Mouse (Mus musculus): Measurements from ENCODE around the gene Klf2.

Klf2 gene

DNA sequence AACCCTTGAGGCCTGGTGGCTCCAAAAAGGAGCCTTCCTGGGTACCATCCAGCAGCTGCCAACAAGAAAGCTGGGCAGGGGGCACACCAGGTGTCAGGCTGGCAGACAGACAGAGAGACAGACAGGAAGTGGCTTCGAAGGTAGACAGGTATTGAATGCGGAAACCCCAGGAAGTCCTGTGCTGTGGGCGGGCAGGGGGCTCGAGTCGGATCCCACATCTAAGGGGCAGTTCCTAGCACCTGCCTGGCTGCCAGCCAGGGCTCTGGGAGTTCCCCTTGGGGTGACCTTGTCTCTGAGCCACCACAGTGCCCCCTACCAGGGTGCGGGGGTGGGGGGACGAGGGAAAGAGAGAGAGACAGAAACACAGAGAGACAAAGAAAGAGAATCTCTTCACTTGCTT is 39.7 kb upstream of the Klf2 start:
- Histone ChIP-seq H3K4me1 (replicated peaks; ENCODE audit: low read depth, low read length) (peaks cover 35% of the 10 kb centered on the region), H3K36me3 (ENCODE audit: insufficient read depth, low read length) (no peaks in the 10 kb centered on the region), H3K9me3 (ENCODE audit: low read length) (no peaks in the 10 kb centered on the region), H3K4me3 (replicated peaks; ENCODE audit: low read length) (peak overlapping the region; percentile 49), H3K27me3 (ENCODE audit: insufficient read depth, low read length) (no peaks in the 10 kb centered on the region)
- TF ChIP-seq POU5F1 (IDR thresholded peaks at IDR 0.05; ENCODE audit: borderline replicate concordance, low read length) (no peak), NANOG (IDR thresholded peaks at IDR 0.05; ENCODE audit: borderline replicate concordance, low read length) (no peak), CTCF (conservative IDR thresholded peaks at IDR 0.05; ENCODE audit: low read length) (no peak)

DNA sequence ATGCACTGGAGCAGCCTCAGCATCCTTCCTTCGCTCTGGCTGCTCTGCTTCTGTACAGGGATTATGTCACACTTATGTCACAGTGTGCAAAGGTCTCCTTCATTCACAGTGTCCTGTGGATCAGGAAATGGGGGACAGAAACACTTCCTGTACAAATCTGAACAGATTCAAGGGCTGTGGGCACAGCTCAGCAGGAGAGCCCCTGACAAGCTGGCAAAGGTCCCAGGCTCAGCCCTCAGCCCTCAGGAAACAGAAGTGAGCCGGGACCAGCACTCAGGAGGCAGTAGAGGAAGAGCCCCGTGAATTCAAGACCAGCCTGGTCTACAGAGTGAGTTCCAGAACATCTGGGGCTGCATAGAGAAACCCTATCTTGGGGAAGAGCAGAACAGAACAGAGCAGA is 37.2 kb upstream of the Klf2 start:
- Histone ChIP-seq H3K4me3 (replicated peaks; ENCODE audit: low read length) (no peak overlapping the region), H3K4me1 (replicated peaks; ENCODE audit: low read depth, low read length) (peaks cover 46% of the 10 kb centered on the region), H3K36me3 (ENCODE audit: insufficient read depth, low read length) (no peaks in the 10 kb centered on the region), H3K27me3 (ENCODE audit: insufficient read depth, low read length) (no peaks in the 10 kb centered on the region), H3K9me3 (ENCODE audit: low read length) (no peaks in the 10 kb centered on the region)
- no peak for TF ChIP-seq POU5F1 (IDR thresholded peaks at IDR 0.05; ENCODE audit: borderline replicate concordance, low read length)
- no peak for TF ChIP-seq NANOG (IDR thresholded peaks at IDR 0.05; ENCODE audit: borderline replicate concordance, low read length)
- TF ChIP-seq CTCF (conservative IDR thresholded peaks at IDR 0.05; ENCODE audit: low read length): no peak

DNA sequence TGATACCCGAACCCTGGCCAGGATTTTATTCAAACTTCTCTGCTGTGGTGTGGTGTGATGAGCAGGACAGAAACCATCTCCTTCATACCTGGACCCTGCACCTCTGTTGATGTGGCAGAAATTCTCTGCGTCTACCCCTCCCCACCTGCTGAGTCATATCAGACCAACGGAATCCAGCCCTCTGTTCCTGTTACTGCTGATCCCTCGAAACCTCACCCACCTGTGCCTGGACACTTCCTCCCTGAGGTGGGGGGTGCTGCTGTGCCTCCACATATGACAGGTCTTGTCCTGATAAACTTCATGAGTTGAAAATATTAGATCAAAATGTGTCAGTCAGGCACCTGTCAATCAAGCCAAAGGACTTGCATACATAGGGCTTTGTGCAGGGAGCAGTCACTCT is 33.5 kb upstream of the Klf2 start:
- Histone ChIP-seq H3K4me3 (replicated peaks; ENCODE audit: low read length) (no peak overlapping the region), H3K27me3 (ENCODE audit: insufficient read depth, low read length) (no peaks in the 10 kb centered on the region)

DNA sequence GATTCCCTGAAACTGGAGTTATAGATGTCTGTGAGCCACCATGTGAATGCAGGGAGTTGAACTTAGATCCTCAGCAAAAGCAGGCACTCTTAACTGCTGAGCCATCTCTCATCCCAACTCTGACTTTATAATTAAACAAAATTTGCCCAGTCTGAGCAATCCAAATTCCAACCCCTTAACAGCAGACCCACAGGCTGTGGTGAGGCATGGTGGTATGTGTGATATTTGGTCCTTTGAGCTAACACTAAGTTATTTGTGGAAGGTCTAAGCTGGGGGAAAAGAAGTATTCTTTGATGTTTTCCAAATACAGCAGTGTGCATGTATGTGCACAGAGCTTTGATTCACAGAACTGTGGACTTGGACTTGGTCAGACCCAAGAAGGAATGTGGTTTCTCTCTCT is 29.8 kb upstream of the Klf2 start:
- H3K4me1 ChIP-seq (replicated peaks; ENCODE audit: low read depth, low read length): peaks cover 40% of the 10 kb centered on the region
- no peaks in the 10 kb centered on the region for H3K36me3 ChIP-seq (ENCODE audit: insufficient read depth, low read length)
- H3K9me3 ChIP-seq (ENCODE audit: low read length): no peaks in the 10 kb centered on the region
- H3K4me3 ChIP-seq (replicated peaks; ENCODE audit: low read length): no peak overlapping the region
- TF ChIP-seq CTCF (conservative IDR thresholded peaks at IDR 0.05; ENCODE audit: low read length) (no peak), NANOG (IDR thresholded peaks at IDR 0.05; ENCODE audit: borderline replicate concordance, low read length) (no peak), POU5F1 (IDR thresholded peaks at IDR 0.05; ENCODE audit: borderline replicate concordance, low read length) (no peak)
- H3K27me3 ChIP-seq (ENCODE audit: insufficient read depth, low read length): no peaks in the 10 kb centered on the region

More for the DNA sequence above, 33.5 kb upstream of the Klf2 start:
- no peak for TF ChIP-seq POU5F1 (IDR thresholded peaks at IDR 0.05; ENCODE audit: borderline replicate concordance, low read length)
- TF ChIP-seq NANOG (IDR thresholded peaks at IDR 0.05; ENCODE audit: borderline replicate concordance, low read length): no peak
- no peak for TF ChIP-seq CTCF (conservative IDR thresholded peaks at IDR 0.05; ENCODE audit: low read length)
- H3K4me1 ChIP-seq (replicated peaks; ENCODE audit: low read depth, low read length): peaks cover 23% of the 10 kb centered on the region
- H3K9me3 ChIP-seq (ENCODE audit: low read length): no peaks in the 10 kb centered on the region
- H3K36me3 ChIP-seq (ENCODE audit: insufficient read depth, low read length): no peaks in the 10 kb centered on the region

DNA sequence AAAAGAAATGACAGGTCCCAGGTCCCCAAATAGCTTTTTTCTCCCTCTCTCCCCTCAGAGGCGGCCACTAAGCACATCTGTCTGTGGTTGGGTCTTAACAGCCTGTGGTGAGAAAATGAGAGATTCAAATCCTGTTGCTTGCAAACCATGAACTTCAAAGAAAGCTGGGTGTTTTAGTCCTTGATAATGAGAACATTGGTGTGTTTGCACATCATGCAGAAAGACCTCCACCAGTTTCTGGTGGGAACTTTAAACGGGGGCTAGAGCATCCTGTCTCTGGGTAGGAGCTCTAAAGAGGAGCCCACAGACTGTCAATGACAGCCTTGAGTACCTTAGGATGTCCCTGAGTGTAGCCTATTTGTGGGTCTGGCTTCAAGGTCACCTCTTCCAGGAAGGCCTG is 27.7 kb upstream of the Klf2 start:
- TF ChIP-seq NANOG (IDR thresholded peaks at IDR 0.05; ENCODE audit: borderline replicate concordance, low read length) (no peak), POU5F1 (IDR thresholded peaks at IDR 0.05; ENCODE audit: borderline replicate concordance, low read length) (no peak), CTCF (conservative IDR thresholded peaks at IDR 0.05; ENCODE audit: low read length) (no peak)
- Histone ChIP-seq H3K4me3 (replicated peaks; ENCODE audit: low read length) (peak overlapping the region; percentile 37), H3K4me1 (replicated peaks; ENCODE audit: low read depth, low read length) (peaks cover 42% of the 10 kb centered on the region), H3K9me3 (ENCODE audit: low read length) (no peaks in the 10 kb centered on the region), H3K36me3 (ENCODE audit: insufficient read depth, low read length) (no peaks in the 10 kb centered on the region), H3K27me3 (ENCODE audit: insufficient read depth, low read length) (no peaks in the 10 kb centered on the region)

DNA sequence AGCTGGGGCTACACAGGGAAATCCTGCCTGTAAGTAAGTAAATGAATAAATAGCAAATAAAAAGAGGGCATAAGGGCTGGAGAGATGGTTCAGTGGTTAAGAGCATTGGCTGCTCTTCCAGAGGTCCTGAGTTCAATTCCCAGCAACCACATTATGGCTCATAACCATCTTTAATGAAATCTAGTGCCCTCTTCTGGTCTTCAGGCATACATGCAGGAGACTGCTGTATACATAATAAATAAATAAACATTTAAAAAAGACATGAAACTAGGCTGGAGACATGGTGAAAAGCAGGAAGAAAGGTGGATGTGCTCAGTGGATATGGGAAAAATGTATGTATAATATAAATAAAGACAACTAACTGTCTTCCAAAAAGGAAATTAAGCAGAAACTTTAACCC is 25.5 kb upstream of the Klf2 start:
- no peaks in the 10 kb centered on the region for H3K36me3 ChIP-seq (ENCODE audit: insufficient read depth, low read length)

DNA sequence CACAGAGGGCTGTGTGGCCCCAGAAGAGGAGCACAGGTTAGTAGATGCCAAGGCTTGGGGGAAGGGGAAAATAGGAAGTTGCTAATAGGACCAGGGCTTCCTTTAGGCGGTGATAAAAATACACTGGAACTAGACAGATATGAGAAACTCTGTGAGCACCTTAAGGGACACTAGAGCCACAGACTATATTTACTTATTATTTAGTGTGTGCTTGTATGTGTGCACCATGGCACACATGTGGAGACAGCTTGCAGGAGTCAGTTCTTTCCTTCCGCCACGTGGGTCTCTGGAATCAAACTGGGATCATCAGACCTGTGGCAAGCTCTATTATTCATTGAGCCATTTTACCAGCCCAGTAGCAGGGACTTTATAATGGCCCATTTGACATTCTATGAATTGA is 23.7 kb upstream of the Klf2 start:
- no peak overlapping the region for H3K4me3 ChIP-seq (replicated peaks; ENCODE audit: low read length)
- no peaks in the 10 kb centered on the region for H3K27me3 ChIP-seq (ENCODE audit: insufficient read depth, low read length)
- H3K9me3 ChIP-seq (ENCODE audit: low read length): no peaks in the 10 kb centered on the region
- H3K4me1 ChIP-seq (replicated peaks; ENCODE audit: low read depth, low read length): peaks cover 58% of the 10 kb centered on the region
- TF ChIP-seq NANOG (IDR thresholded peaks at IDR 0.05; ENCODE audit: borderline replicate concordance, low read length) (no peak), POU5F1 (IDR thresholded peaks at IDR 0.05; ENCODE audit: borderline replicate concordance, low read length) (no peak), CTCF (conservative IDR thresholded peaks at IDR 0.05; ENCODE audit: low read length) (no peak)
- no peaks in the 10 kb centered on the region for H3K36me3 ChIP-seq (ENCODE audit: insufficient read depth, low read length)

More for the DNA sequence above, 25.5 kb upstream of the Klf2 start:
- Histone ChIP-seq H3K4me3 (replicated peaks; ENCODE audit: low read length) (no peak overlapping the region), H3K9me3 (ENCODE audit: low read length) (no peaks in the 10 kb centered on the region), H3K4me1 (replicated peaks; ENCODE audit: low read depth, low read length) (peaks cover 55% of the 10 kb centered on the region), H3K27me3 (ENCODE audit: insufficient read depth, low read length) (no peaks in the 10 kb centered on the region)
- TF ChIP-seq CTCF (conservative IDR thresholded peaks at IDR 0.05; ENCODE audit: low read length): 0 out of 2 replicates have a peak, but pooled peaks have one; percentile 13
- no peak for TF ChIP-seq POU5F1 (IDR thresholded peaks at IDR 0.05; ENCODE audit: borderline replicate concordance, low read length)

DNA sequence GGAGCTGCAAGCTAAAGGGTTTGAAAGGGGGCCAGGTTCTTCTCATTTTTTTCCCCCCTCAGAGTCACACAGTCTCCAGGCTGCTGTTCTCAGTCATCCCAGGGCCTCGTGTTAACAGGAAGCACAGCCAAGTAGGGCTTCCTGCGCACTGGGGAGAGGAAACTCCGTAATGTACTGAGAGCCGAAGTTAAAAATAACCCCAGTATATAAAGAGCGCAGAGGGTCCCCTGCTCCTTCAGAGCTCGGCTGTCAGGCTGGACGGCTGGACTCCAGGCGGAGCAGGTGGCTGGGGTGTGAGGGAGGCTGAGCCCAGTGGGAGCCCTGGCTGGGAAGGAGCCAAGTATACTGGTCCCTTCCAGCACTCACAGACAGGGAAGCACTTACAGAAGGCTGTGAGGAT is 23.2 kb upstream of the Klf2 start:
- Histone ChIP-seq H3K27me3 (ENCODE audit: insufficient read depth, low read length) (no peaks in the 10 kb centered on the region), H3K4me3 (replicated peaks; ENCODE audit: low read length) (peak overlapping the region; percentile 43), H3K9me3 (ENCODE audit: low read length) (no peaks in the 10 kb centered on the region), H3K36me3 (ENCODE audit: insufficient read depth, low read length) (no peaks in the 10 kb centered on the region), H3K4me1 (replicated peaks; ENCODE audit: low read depth, low read length) (peaks cover 58% of the 10 kb centered on the region)
- TF ChIP-seq NANOG (IDR thresholded peaks at IDR 0.05; ENCODE audit: borderline replicate concordance, low read length): no peak
- no peak for TF ChIP-seq POU5F1 (IDR thresholded peaks at IDR 0.05; ENCODE audit: borderline replicate concordance, low read length)
- no peak for TF ChIP-seq CTCF (conservative IDR thresholded peaks at IDR 0.05; ENCODE audit: low read length)

DNA sequence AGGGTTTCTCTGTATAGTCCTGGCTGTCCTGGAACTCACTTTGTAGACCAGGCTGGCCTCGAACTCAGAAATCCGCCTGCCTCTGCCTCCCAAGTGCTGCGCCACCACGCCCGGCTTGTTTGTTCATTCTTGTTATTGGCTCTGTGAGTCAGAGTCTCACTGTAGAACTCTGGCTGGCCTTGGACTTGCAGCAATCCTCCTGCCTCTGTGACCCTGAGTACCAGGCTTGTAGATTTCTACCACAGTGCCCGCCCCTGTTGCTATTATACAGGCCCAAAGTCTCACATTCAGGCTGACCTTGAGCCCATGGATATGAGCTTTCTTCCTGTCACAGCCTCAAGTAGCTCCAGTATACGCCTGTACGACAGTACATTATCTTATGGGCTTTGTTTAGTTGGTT is 22.3 kb upstream of the Klf2 start:
- Histone ChIP-seq H3K4me1 (replicated peaks; ENCODE audit: low read depth, low read length) (peaks cover 60% of the 10 kb centered on the region), H3K9me3 (ENCODE audit: low read length) (no peaks in the 10 kb centered on the region), H3K27me3 (ENCODE audit: insufficient read depth, low read length) (no peaks in the 10 kb centered on the region), H3K4me3 (replicated peaks; ENCODE audit: low read length) (no peak overlapping the region), H3K36me3 (ENCODE audit: insufficient read depth, low read length) (no peaks in the 10 kb centered on the region)
- TF ChIP-seq NANOG (IDR thresholded peaks at IDR 0.05; ENCODE audit: borderline replicate concordance, low read length) (no peak), CTCF (conservative IDR thresholded peaks at IDR 0.05; ENCODE audit: low read length) (no peak), POU5F1 (IDR thresholded peaks at IDR 0.05; ENCODE audit: borderline replicate concordance, low read length) (no peak)
